Mouse (Mus musculus) MEL (cell line): ENCODE measurements around the gene Psmc3. TPM values are rescaled to one million over a fixed set of nuclear protein-coding genes. Genes with fewer than 3 reads are reported as not detected.
A peak's percentile ranks its signal among the peaks of the same experiment; 100 is the strongest.

Experiments
- DNase-seq: peaks from one replicate; pipeline ENCODE4 v3.0.0; 2011; ENCODE audit warnings: low read depth, low spot score
- H3K27ac ChIP-seq: 2 replicates; pipeline ENCODE4 v1.5.1; 2012; ENCODE audit warnings: low read depth, mild to moderate bottlenecking, control low read depth, low read length, moderate library complexity; ENCODE audit not compliant: control insufficient read depth
- H3K27me3 ChIP-seq, 2 experiments: fragments of 150-350 bp in 1 of 2; sonication (generic) in 1 of 2; 2 replicates each; pipeline ENCODE4 v1.6.1; 2012; ENCODE audit warnings: low read length in 2 of 2, mild to moderate bottlenecking in 2 of 2, improper control_type of control experiment in 1 of 2, moderate library complexity in 1 of 2; ENCODE audit not compliant: insufficient read depth in 2 of 2, control insufficient read depth in 1 of 2
- H3K36me3 ChIP-seq, 2 experiments: 2 replicates each; pipeline ENCODE4 v1.6.1; 2012 to 2014; ENCODE audit warnings: low read length in 2 of 2, improper control_type of control experiment in 1 of 2, inconsistent platforms in 1 of 2, mild to moderate bottlenecking in 1 of 2; ENCODE audit not compliant: insufficient read depth in 2 of 2, control insufficient read depth in 1 of 2
- H3K4me1 ChIP-seq, 2 experiments: fragments of 150-350 bp in 1 of 2; sonication (generic) in 1 of 2; 2 replicates each; pipeline ENCODE4 v1.6.1; 2012; ENCODE audit warnings: low read length in 2 of 2, improper control_type of control experiment in 1 of 2, mild to moderate bottlenecking in 1 of 2; ENCODE audit not compliant: insufficient read depth in 2 of 2, control insufficient read depth in 1 of 2
- H3K4me3 ChIP-seq, 2 experiments: fragments of 150-350 bp in 1 of 2; sonication (generic) in 1 of 2; 2 replicates each; pipeline ENCODE4 v1.5.1; 2012; ENCODE audit warnings: low read depth in 2 of 2, low read length in 2 of 2, mild to moderate bottlenecking in 2 of 2, moderate library complexity in 2 of 2, control low read depth in 1 of 2, improper control_type of control experiment in 1 of 2; ENCODE audit not compliant: control insufficient read depth in 1 of 2, insufficient read depth in 1 of 2
- H3K79me2 ChIP-seq: 2 replicates; pipeline ENCODE4 v1.6.1; 2012; ENCODE audit warnings: mild to moderate bottlenecking, low read length, moderate library complexity; ENCODE audit not compliant: control insufficient read depth, poor library complexity, insufficient read depth
- H3K9ac ChIP-seq: 2 replicates; pipeline ENCODE4 v1.6.1; 2012; ENCODE audit warnings: low read depth, mild to moderate bottlenecking, control low read depth, low read length, moderate library complexity; ENCODE audit not compliant: control insufficient read depth, poor library complexity, severe bottlenecking
- H3K9me3 ChIP-seq: fragments of 150-350 bp; sonication (generic); replicated peaks from 2 replicates; pipeline ENCODE4 v1.6.1; 2012; ENCODE audit warnings: mild to moderate bottlenecking, low read length, improper control_type of control experiment, moderate library complexity; ENCODE audit not compliant: insufficient read depth
- CHD1 ChIP-seq: IDR thresholded peaks from 2 replicates; pipeline ENCODE4 v1.6.1; 2012; ENCODE audit warnings: low read depth, mild to moderate bottlenecking, inconsistent platforms, low read length, improper control_type of control experiment
- CTCF ChIP-seq, 3 experiments: IDR thresholded peaks in 2 of 3; conservative IDR thresholded peaks in 1 of 3; 2 replicates each; pipeline ENCODE4 v1.5.1; 2011 to 2012; ENCODE audit warnings: low read length in 3 of 3, low read depth in 2 of 3, mild to moderate bottlenecking in 2 of 3, improper control_type of control experiment in 1 of 3, inconsistent platforms in 1 of 3, mixed read lengths in 1 of 3, moderate library complexity in 1 of 3; ENCODE audit not compliant: control insufficient read depth in 1 of 3, insufficient read depth in 1 of 3, poor library complexity in 1 of 3, severe bottlenecking in 1 of 3
- ELF1 ChIP-seq: IDR thresholded peaks from 2 replicates; pipeline ENCODE4 v1.6.1; 2014; ENCODE audit warnings: low read depth, mild to moderate bottlenecking, inconsistent platforms, low read length, improper control_type of control experiment, moderate library complexity
- GABPA ChIP-seq: IDR thresholded peaks from 2 replicates; pipeline ENCODE4 v1.6.1; 2012; ENCODE audit warnings: low read depth, mild to moderate bottlenecking, inconsistent platforms, low read length, improper control_type of control experiment, moderate library complexity
- GATA1 ChIP-seq: IDR thresholded peaks from 2 replicates; pipeline ENCODE4 v1.6.1; 2011; ENCODE audit warnings: low read depth, low read length, improper control_type of control experiment
- MAFK ChIP-seq: IDR thresholded peaks from 2 replicates; pipeline ENCODE4 v1.6.1; 2011; ENCODE audit warnings: low read depth, mild to moderate bottlenecking, low read length, improper control_type of control experiment, borderline replicate concordance
- MAX ChIP-seq: IDR thresholded peaks from 2 replicates; pipeline ENCODE4 v1.6.1; 2011; ENCODE audit warnings: low read length, improper control_type of control experiment
- MEF2A ChIP-seq: IDR thresholded peaks from 2 replicates; pipeline ENCODE4 v1.6.1; 2014; ENCODE audit warnings: low read depth, mild to moderate bottlenecking, inconsistent platforms, low read length, improper control_type of control experiment; ENCODE audit not compliant: poor library complexity, insufficient replicate concordance, severe bottlenecking; ENCODE audit errors: extremely low read depth
- MYB ChIP-seq: IDR thresholded peaks from 2 replicates; pipeline ENCODE4 v1.6.1; 2011; ENCODE audit warnings: mild to moderate bottlenecking, low read depth, low read length, improper control_type of control experiment
- NELFE ChIP-seq: IDR thresholded peaks from 2 replicates; pipeline ENCODE4 v1.6.1; 2011; ENCODE audit warnings: low read depth, low read length, improper control_type of control experiment
- POLR2AphosphoS2 ChIP-seq: IDR thresholded peaks from 2 replicates; pipeline ENCODE4 v1.6.1; 2011; ENCODE audit warnings: low read length, improper control_type of control experiment
- POLR2AphosphoS5 ChIP-seq: IDR thresholded peaks from 2 replicates; pipeline ENCODE4 v1.6.1; 2012; ENCODE audit warnings: low read depth, borderline replicate concordance, mild to moderate bottlenecking, inconsistent platforms, low read length, moderate library complexity, mixed read lengths
- RAD21 ChIP-seq: IDR thresholded peaks from 2 replicates; pipeline ENCODE4 v1.6.1; 2011; ENCODE audit warnings: mild to moderate bottlenecking, low read depth, low read length, improper control_type of control experiment
- SIN3A ChIP-seq: IDR thresholded peaks from 2 replicates; pipeline ENCODE4 v1.6.1; 2012; ENCODE audit warnings: low read length, improper control_type of control experiment, inconsistent platforms
- SMC3 ChIP-seq: IDR thresholded peaks from 2 replicates; pipeline ENCODE4 v1.6.1; 2011; ENCODE audit warnings: low read depth, low read length, improper control_type of control experiment
- TBP ChIP-seq: IDR thresholded peaks from 2 replicates; pipeline ENCODE4 v1.8.0; 2011; ENCODE audit warnings: low read depth, low read length, improper control_type of control experiment
- TCF12 ChIP-seq: IDR thresholded peaks from 2 replicates; pipeline ENCODE4 v1.6.1; 2014; ENCODE audit warnings: low read depth, mild to moderate bottlenecking, inconsistent platforms, low read length, improper control_type of control experiment, moderate library complexity
- USF1 ChIP-seq: IDR thresholded peaks from 2 replicates; pipeline ENCODE4 v1.6.1; 2014; ENCODE audit warnings: low read depth, mild to moderate bottlenecking, inconsistent platforms, low read length, improper control_type of control experiment, moderate library complexity
- ZKSCAN1 ChIP-seq: IDR thresholded peaks from 2 replicates; pipeline ENCODE4 v1.6.1; 2012; ENCODE audit warnings: low read depth, mild to moderate bottlenecking, inconsistent platforms, low read length, improper control_type of control experiment, moderate library complexity
- ZNF384 ChIP-seq: IDR thresholded peaks from 2 replicates; pipeline ENCODE4 v1.6.1; 2012; ENCODE audit warnings: low read depth, mild to moderate bottlenecking, inconsistent platforms, low read length, improper control_type of control experiment
- polyA plus RNA-seq, 2 experiments: library from polyadenylated mRNA; stranded (reverse) in 1 of 2; unstranded in 1 of 2; fragments of >175 nt in 1 of 2; fragments of >200 nt in 1 of 2; gene quantifications; 2 replicates each; pipeline versions ENCODE4 v1.2.1 to v1.2.4; 2012; ENCODE audit warnings: low replicate concordance in 2 of 2, low read depth in 1 of 2; ENCODE audit not compliant: insufficient read length in 2 of 2, insufficient read depth in 1 of 2, missing spikeins in 1 of 2
- total RNA-seq: library from RNA; depleted of rRNA; stranded (reverse); fragments of 300-350 nt; gene quantifications from 2 replicates; pipeline ENCODE4 v1.2.3, GENCODE M21; 2012

The Psmc3 gene
- total and polyA plus RNA-seq, 3 experiments: 259 to 1,459 (median 428) TPM

DNA sequence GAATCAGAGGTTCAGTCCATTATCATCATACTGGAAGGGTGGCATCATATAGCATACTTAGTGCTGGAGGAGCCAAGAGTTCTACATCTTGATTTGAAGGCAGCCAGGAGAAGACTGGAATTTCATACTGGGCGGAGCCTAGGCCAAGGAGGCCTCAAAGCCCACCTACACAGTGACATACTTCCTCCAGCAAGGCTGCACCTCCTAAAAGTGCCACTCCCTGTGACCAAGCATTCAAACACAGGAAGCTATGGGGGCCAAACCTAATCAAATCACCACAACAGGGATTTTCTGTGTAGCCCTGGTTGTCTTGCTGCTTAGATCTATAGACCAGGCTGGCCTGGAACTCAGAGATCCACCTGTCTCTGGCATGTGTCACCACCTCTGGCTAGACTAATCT is 29.9 kb upstream of the Psmc3 start:
- Histone ChIP-seq H3K79me2 (no peaks in the 10 kb centered on the region), H3K9me3 (no peaks in the 10 kb centered on the region), H3K36me3 (peaks cover 0 to 19% of the 10 kb centered on the region in 2 experiments; a peak in 2 of 4 replicates), H3K27ac (no peak overlapping the region), H3K4me3 (no peak overlapping the region), H3K9ac (no peak overlapping the region), H3K27me3 (no peaks in the 10 kb centered on the region), H3K4me1 (peaks cover 6 to 22% of the 10 kb centered on the region in 2 experiments)
- peak; percentile 37 for DNase-seq
- TF ChIP-seq CHD1: no peak
- TF ChIP-seq MEF2A: no peak
- no peak for TF ChIP-seq POLR2AphosphoS5
- no peak for TF ChIP-seq MAX
- TF ChIP-seq ELF1: no peak
- TF ChIP-seq POLR2AphosphoS2: no peak
- no peak for TF ChIP-seq TBP
- no peak for TF ChIP-seq MYB
- TF ChIP-seq ZNF384: no peak
- TF ChIP-seq RAD21: no peak
- no peak for TF ChIP-seq ZKSCAN1
- no peak for TF ChIP-seq MAFK
- no peak for TF ChIP-seq NELFE
- TF ChIP-seq SMC3: no peak
- no peak for TF ChIP-seq GATA1
- no peak for TF ChIP-seq USF1
- TF ChIP-seq, all 39 proteins: peak for 0

- Histone ChIP-seq H3K27ac (no peak overlapping the region), H3K4me3 (no peak overlapping the region), H3K4me1 (peaks cover 6 to 22% of the 10 kb centered on the region in 2 experiments), H3K9me3 (no peaks in the 10 kb centered on the region), H3K36me3 (peaks cover 0 to 19% of the 10 kb centered on the region in 2 experiments; a peak in 2 of 4 replicates), H3K79me2 (no peaks in the 10 kb centered on the region), H3K9ac (no peak overlapping the region), H3K27me3 (no peaks in the 10 kb centered on the region)
- TF ChIP-seq CTCF (IDR thresholded peaks at IDR 0.05 in 2 of 3, conservative IDR thresholded peaks at IDR 0.05 in 1 of 3; ENCODE audit: control insufficient read depth in 1 of 3, insufficient read depth in 1 of 3, low read depth in 2 of 3, low read length in 3 of 3, poor library complexity in 1 of 3, severe bottlenecking in 1 of 3): no peak
- TF ChIP-seq SIN3A: no peak
- TF ChIP-seq TCF12: no peak
- no peak for TF ChIP-seq GABPA
- DNase-seq: no peak
Observed at GRCm38 (mm10) chr2:91025081-91025516, 28.7 kb upstream of the Psmc3 start.
